Mouse (Mus musculus) liver, embryonic 14 days (tissue): ENCODE results near the gene Tmem91. TPM values are rescaled to one million over a fixed set of nuclear protein-coding genes. Genes with fewer than 3 reads are reported as not detected.

Source experiments
- polyA plus RNA-seq: library from polyadenylated mRNA; depleted of rRNA; stranded (reverse); fragments of >200 nt; gene quantifications from 2 replicates; pipeline ENCODE4 v1.2.3, GENCODE M21; 2012; rRNA removed

Tmem91 gene
- 0.15 and 0.33 TPM in 2 replicates for polyA plus RNA-seq

GRCm38 (mm10) chr7:25674719-25675300 is at the start of gene Tmem91:
Gene Tmem91, minus strand, starts transcription at chr7:25675166.

GRCm38 (mm10) chr7:25718788-25719417 is 43.9 kb upstream of the Tmem91 start, which contains the start of gene Ccdc97:
Gene Ccdc97, minus strand, starts transcription at chr7:25719088.

GRCm38 (mm10) chr7:25686680-25687531 is 11.9 kb upstream of the Tmem91 start, which contains the start of gene Tgfb1:
Gene Tgfb1, plus strand, starts transcription at chr7:25687002.

GRCm38 (mm10) chr7:25680514-25681258 is 5.7 kb upstream of the Tmem91 start, which contains the start of gene B9d2:
Gene B9d2, plus strand, starts transcription at chr7:25680780.

GRCm38 (mm10) chr7:25658657-25659472 is 16.1 kb downstream of the Tmem91 start, which contains the start of the genes Bckdha and Exosc5:
Gene Bckdha, minus strand, starts transcription at chr7:25658981.
Gene Exosc5, plus strand, starts transcription at chr7:25659164.

GRCm38 (mm10) chr7:25626509-25627430 is 48.2 kb downstream of the Tmem91 start, which contains the start of gene B3gnt8:
Gene B3gnt8, plus strand, starts transcription at chr7:25626654.

Other genes starting within 250 kb of the Tmem91 start
- gene Ceacam1, start 197.6 kb downstream of the Tmem91 start, polyA plus RNA-seq = 2.7 and 3.0 TPM in 2 replicates
- gene Ceacam2, start 135.3 kb downstream of the Tmem91 start, polyA plus RNA-seq = 0.01 TPM in 1 of 2 replicates, not detected in the other
- gene Erich4, start 59.3 kb downstream of the Tmem91 start, polyA plus RNA-seq = 0.37 and 0.44 TPM in 2 replicates
- gene Dmac2, start 55.8 kb downstream of the Tmem91 start, polyA plus RNA-seq = 7.3 and 8.6 TPM in 2 replicates
- 1.2 and 1.4 TPM in 2 replicates for gene B3gnt8, start 48.5 kb downstream of the Tmem91 start, polyA plus RNA-seq
- 17.9 and 19.0 TPM in 2 replicates for gene Bckdha, start 16.2 kb downstream of the Tmem91 start, polyA plus RNA-seq
- gene Exosc5, start 16.0 kb downstream of the Tmem91 start, polyA plus RNA-seq = 31.7 and 35.9 TPM in 2 replicates
- gene B9d2, start 5.6 kb upstream of the Tmem91 start, polyA plus RNA-seq = 18.9 and 21.0 TPM in 2 replicates
- 13.6 and 20.5 TPM in 2 replicates for gene Tgfb1, start 11.8 kb upstream of the Tmem91 start, polyA plus RNA-seq
- gene Ccdc97, start 43.9 kb upstream of the Tmem91 start, polyA plus RNA-seq = 14.8 and 16.3 TPM in 2 replicates
- 23.4 and 28.7 TPM in 2 replicates for gene Hnrnpul1, start 79.6 kb upstream of the Tmem91 start, polyA plus RNA-seq
- gene Axl, start 113.5 kb upstream of the Tmem91 start, polyA plus RNA-seq = 5.3 and 6.2 TPM in 2 replicates
- gene Cyp2s1, start 141.7 kb upstream of the Tmem91 start, polyA plus RNA-seq = 0.18 and 0.30 TPM in 2 replicates
- 0.01 TPM in 2 replicates for gene Cyp2b10, start 222.5 kb upstream of the Tmem91 start, polyA plus RNA-seq